Mouse (Mus musculus) left cerebral cortex, adult 8-10 months (tissue): ENCODE data around the gene Il27ra. TPM values are rescaled to one million over a fixed set of nuclear protein-coding genes. Genes with fewer than 3 reads are reported as not detected.

Experiments
- DNase-seq, 2 experiments: peaks; one replicate each; pipeline ENCODE4 v3.0.0; 2022; ENCODE audit warnings: low spot score in 2 of 2
- total RNA-seq, 4 experiments: library from RNA; stranded (reverse); gene quantifications; 2 replicates each; pipeline ENCODE4 v1.2.4; 2022

Il27ra gene
- under 1 TPM; 0.36 to 0.57 (median 0.47) TPM for total RNA-seq

- DNase-seq, result no peak
These were observed at the start of gene Il27ra for GRCm38 (mm10) chr8:84042066-84042947. Il27ra (minus strand) TSS chr8:84042589.

GRCm38 (mm10) chr8:84090585-84090984 is 48.2 kb upstream of the Il27ra start:
- DNase-seq, result no peak

GRCm38 (mm10) chr8:84089277-84089676 is 46.9 kb upstream of the Il27ra start:
- DNase-seq, result no peak

- peak in 1 of 2 experiments; percentile 59 for DNase-seq
These were observed 45.4 kb upstream of the Il27ra start for GRCm38 (mm10) chr8:84087821-84088220.

- DNase-seq, result no peak
These were observed 44.8 kb upstream of the Il27ra start for GRCm38 (mm10) chr8:84087156-84087555.

- DNase-seq, result no peak
These were observed 42.1 kb upstream of the Il27ra start for GRCm38 (mm10) chr8:84084341-84085115.

GRCm38 (mm10) chr8:84083829-84084241 is 41.4 kb upstream of the Il27ra start:
- no peak for DNase-seq

GRCm38 (mm10) chr8:84079206-84079605 is 36.8 kb upstream of the Il27ra start:
- no peak for DNase-seq

- DNase-seq, result no peak
These were observed 34.5 kb upstream of the Il27ra start for GRCm38 (mm10) chr8:84076849-84077248.

- DNase-seq, result no peak
These were observed 34.0 kb upstream of the Il27ra start for GRCm38 (mm10) chr8:84076412-84076811.

GRCm38 (mm10) chr8:84073230-84073976 is 31.0 kb upstream of the Il27ra start:
- no peak for DNase-seq

GRCm38 (mm10) chr8:84072321-84072720 is 29.9 kb upstream of the Il27ra start:
- DNase-seq, result no peak

- no peak for DNase-seq
These were observed 29.5 kb upstream of the Il27ra start for GRCm38 (mm10) chr8:84071921-84072320.

GRCm38 (mm10) chr8:84070667-84071066 is 28.3 kb upstream of the Il27ra start:
- DNase-seq, result peak in 1 of 2 experiments; percentile 74

- DNase-seq, result no peak
These were observed 27.9 kb upstream of the Il27ra start for GRCm38 (mm10) chr8:84070241-84070640.

- DNase-seq, result no peak
These were observed 27.4 kb upstream of the Il27ra start for GRCm38 (mm10) chr8:84069750-84070149.

- no peak for DNase-seq
These were observed 26.8 kb upstream of the Il27ra start for GRCm38 (mm10) chr8:84069169-84069568.

- DNase-seq, result no peak
These were observed 26.1 kb upstream of the Il27ra start for GRCm38 (mm10) chr8:84068316-84069035.

- DNase-seq, result no peak
These were observed 25.5 kb upstream of the Il27ra start for GRCm38 (mm10) chr8:84067911-84068310.

GRCm38 (mm10) chr8:84067047-84067573 is 24.7 kb upstream of the Il27ra start:
- DNase-seq, result peak; percentile 89 to 94
